Mouse (Mus musculus): Measurements from ENCODE around the gene Olfr791.

The Olfr791 gene

DNA sequence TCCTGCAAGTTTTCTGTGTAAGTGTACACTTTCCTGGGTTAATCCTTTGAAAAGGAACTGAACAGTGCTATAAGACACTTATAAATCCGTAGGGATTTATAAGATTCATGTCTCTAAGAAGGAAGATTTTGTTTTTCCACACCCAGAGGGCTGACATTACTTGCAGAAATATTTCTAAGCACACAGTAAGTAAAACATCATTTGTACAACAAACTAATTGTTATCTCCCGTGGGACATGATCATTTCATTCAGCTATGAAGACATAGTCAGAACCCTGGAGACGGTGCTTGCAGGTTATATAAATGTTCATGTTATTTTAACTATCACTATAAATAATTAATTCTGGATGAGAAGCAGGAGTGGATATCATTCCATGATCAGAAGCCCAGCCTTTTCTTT lies at the start of gene Olfr791:
Gene Olfr791, plus strand, starts transcription at position 301 of the 400 bp plus-strand sequence.
- no peak for DNase-seq (ENCODE audit: low spot score in 2 of 2)

GRCm38 (mm10) chr10:129473256-129473655 lies 48.3 kb upstream of the Olfr791 start:
- DNase-seq (ENCODE audit: low spot score in 2 of 2) = no peak

DNA sequence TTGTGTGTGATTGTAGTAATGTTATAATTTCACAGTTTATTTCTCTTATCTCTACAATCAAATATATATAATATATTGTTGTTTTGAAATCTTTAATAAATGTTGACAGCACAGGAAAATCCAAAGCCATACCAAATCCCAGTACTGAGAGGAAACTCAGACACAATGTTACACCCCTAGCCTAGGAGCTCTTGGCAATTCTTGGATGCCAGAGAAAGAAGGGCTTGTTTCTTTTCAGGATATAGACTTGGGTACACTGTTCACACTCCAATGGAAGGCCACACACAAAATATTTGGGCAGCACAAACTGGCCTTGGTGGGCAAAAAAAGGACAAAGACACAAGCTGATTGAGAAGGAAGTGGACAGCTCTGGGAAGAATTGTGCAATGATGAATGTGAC lies 47.9 kb upstream of the Olfr791 start:
- no peak for DNase-seq (ENCODE audit: low spot score in 2 of 2)

DNA sequence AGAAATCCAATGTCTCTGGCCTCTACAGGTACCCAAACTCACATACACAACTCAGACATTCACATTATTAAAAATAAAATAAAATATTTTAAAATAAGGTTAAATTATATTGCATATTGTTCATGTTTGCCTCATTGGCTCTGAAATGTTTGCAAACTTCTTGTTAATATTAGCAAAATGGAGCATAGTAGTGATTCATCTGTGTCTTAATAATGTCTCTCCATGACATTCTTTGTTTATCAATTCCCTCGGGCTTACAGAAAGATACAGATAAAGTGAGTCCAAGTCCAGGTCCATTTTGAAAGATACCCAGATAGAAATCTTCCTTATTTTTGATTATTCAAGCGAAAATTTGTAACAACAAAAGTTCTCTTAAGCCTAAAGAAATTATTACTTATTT lies 37.1 kb upstream of the Olfr791 start, which contains the start of gene Olfr789:
Gene Olfr789, plus strand, starts transcription at position 301 of the 400 bp plus-strand sequence.
- DNase-seq (ENCODE audit: low spot score in 2 of 2) = no peak

GRCm38 (mm10) chr10:129490101-129490500 lies 31.5 kb upstream of the Olfr791 start:
- DNase-seq (ENCODE audit: low spot score in 2 of 2) = no peak

DNA sequence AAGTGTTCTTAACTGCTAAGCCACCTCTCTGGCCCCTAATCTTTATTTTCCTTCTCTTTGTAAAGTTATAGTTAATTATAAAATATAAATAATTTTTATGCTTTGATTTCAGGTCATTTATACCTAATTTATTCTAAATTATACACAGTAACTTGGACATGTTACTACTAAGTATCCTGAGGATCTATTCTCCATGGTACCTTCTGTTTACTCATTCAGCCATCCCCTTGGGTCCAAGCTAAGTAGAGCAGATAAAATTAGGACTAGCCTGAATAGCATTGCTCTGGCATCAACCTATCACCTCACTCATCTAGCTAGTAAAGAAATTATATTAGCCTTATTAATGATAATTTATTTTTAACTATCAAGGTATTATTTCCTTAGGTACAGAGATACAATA lies 23.4 kb upstream of the Olfr791 start, which contains the start of gene Olfr790:
Gene Olfr790, plus strand, starts transcription at position 301 of the 400 bp plus-strand sequence.
- no peak for DNase-seq (ENCODE audit: low spot score in 2 of 2)

GRCm38 (mm10) chr10:129538862-129539261 lies 17.3 kb downstream of the Olfr791 start, which contains the start of gene Olfr792:
Gene Olfr792, plus strand, starts transcription at chr10:129539162.
- no peak for DNase-seq (ENCODE audit: low spot score in 2 of 2)

DNA sequence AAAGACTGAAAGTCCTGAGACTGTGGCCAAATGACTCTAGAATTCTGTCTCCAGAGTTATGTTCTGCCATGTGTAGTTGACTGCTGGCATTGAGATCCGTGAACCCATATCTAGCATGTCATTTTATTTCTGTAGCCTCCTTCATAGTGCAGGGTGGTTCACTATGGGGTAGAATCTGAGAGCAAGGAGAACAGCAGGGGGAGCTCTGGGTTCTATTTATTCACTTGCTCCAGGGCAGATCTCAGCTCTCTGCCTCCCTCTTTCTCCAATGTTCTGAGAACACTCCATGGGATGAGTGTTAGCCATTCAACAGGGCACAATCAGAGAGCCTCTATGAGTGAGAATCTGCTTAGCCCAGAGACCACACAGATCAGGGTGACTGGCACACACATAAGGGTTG lies 27.8 kb downstream of the Olfr791 start:
- DNase-seq (ENCODE audit: low spot score in 2 of 2) = no peak

DNA sequence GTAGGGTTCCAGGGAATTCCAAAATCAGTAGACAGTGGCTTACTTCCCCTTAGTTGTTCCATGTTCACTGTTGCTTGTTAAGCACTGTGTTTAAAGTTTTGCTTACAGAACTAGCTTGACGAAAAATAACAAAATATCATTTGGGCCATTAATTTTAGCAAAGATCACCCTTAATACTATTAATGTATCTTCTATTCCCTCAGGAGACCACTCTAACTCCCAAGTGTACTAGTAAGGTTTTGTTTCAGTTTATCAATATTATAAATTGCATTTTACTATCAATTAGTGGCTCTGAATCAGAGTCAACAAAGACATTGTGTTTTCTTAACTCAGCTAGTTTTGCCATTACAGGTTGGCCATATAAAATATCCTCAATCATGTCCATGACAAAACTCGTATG lies 45.8 kb downstream of the Olfr791 start, which contains the start of gene Olfr794:
Gene Olfr794, plus strand, starts transcription at position 301 of the 400 bp plus-strand sequence.
- DNase-seq (ENCODE audit: low spot score in 2 of 2) = no peak

DNA sequence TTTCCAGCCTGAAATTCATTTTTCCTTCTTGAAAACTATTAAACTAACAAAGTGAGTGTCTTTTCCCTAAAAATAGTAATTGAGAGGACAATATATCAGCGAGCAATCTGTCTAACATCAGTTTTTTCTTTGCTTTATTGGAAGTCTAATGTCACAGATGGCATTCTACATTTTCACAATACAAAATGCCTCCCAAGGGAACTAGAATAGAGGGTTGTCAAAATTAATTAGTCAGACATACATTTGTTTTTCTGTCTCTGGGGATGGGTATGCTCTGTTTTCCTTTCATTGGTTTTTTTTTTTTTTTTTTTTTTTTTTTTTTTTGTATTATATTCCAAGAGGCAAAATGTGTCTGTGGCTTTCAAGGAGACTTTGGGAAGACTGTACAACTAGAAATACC lies 55.5 kb downstream of the Olfr791 start:
- DNase-seq (ENCODE audit: low spot score in 2 of 2) = no peak

Measured in urinary bladder, adult 18-20 months (tissue).